Mouse (Mus musculus) hindbrain, embryonic 13.5 days (tissue): ENCODE data around the gene Tvp23a. TPM values are rescaled to one million over a fixed set of nuclear protein-coding genes. Genes with fewer than 3 reads are reported as not detected.
A peak's percentile ranks its signal among the peaks of the same experiment; 100 is the strongest.

ENCODE experiments used
- ATAC-seq: fragments of 200-750 bp; cut with Nextera tagmentation; 2 replicates; pipeline ENCODE4 v1.8.0; 2017; ENCODE audit warnings: moderate TSS enrichment; ENCODE audit not compliant: low FRiP score
- H3K27ac ChIP-seq: fragments of 300-500 bp; sonication (generic); 2 replicates; pipeline ENCODE4 v1.5.1; 2015; ENCODE audit warnings: inconsistent platforms, mild to moderate bottlenecking, moderate library complexity
- H3K27me3 ChIP-seq: fragments of 300-500 bp; sonication (generic); 2 replicates; pipeline ENCODE4 v1.6.1; 2015; ENCODE audit warnings: mild to moderate bottlenecking, inconsistent platforms
- H3K36me3 ChIP-seq: fragments of 300-500 bp; sonication (generic); 2 replicates; pipeline ENCODE4 v1.6.1; 2015; ENCODE audit warnings: mild to moderate bottlenecking, inconsistent platforms
- H3K4me1 ChIP-seq: fragments of 300-500 bp; sonication (generic); replicated peaks from 2 replicates; pipeline ENCODE4 v1.6.1; 2015; ENCODE audit warnings: inconsistent platforms
- H3K4me2 ChIP-seq: fragments of 300-500 bp; sonication (generic); 2 replicates; pipeline ENCODE4 v1.6.1; 2015; ENCODE audit warnings: inconsistent platforms, mild to moderate bottlenecking, moderate library complexity
- H3K4me3 ChIP-seq: fragments of 300-500 bp; sonication (generic); 2 replicates; pipeline ENCODE4 v1.5.1; 2015; ENCODE audit warnings: mild to moderate bottlenecking, inconsistent platforms
- H3K9ac ChIP-seq: fragments of 300-500 bp; sonication (generic); 2 replicates; pipeline ENCODE4 v1.6.1; 2015; ENCODE audit warnings: mild to moderate bottlenecking, inconsistent platforms
- H3K9me3 ChIP-seq: fragments of 300-500 bp; sonication (generic); 2 replicates; pipeline ENCODE4 v1.6.1; 2016; ENCODE audit warnings: inconsistent platforms
- WGBS: fragments of 180-500 bp; shearing (Covaris S2); methylation state at CpG from one replicate; pipeline ENCODE4 v1.1.7; 2015; 5-methylcytosine and 5-hydroxymethylcytosine counted together
- polyA plus RNA-seq: library from polyadenylated mRNA; unstranded; fragments of >200 nt; fragmentation: Nextera tagmentation; extraction: Ambion mirVana; gene quantifications from 2 replicates; pipeline ENCODE4 v1.2.1, GENCODE M21; 2015

Tvp23a gene
- polyA plus RNA-seq, 1 experiment from 2014 or later, result 43.1 TPM

DNA sequence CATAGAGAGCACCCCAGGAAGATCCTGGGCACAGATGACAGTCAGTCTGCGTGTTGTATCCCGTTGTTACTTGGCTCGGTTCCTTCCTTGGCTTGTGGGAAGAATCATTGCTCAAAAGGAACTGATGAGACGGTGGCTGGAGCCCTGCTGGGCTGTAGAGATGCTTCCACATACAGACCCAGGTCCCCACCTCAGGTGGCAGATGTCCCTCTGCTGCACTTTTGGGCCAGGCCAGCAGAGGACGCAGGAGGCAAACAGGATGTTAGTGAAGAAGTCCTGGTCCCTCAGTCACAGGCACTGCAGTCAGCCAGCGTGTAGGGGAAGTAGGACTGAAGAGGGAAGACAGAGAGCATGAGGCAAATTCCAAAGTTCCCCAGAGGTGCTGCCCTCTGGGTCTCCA lies 31.2 kb downstream of the Tvp23a start:
- Histone ChIP-seq H3K27me3 (no peaks in the 10 kb centered on the region), H3K27ac (no peak overlapping the region), H3K4me1 (peaks cover 16% of the 10 kb centered on the region), H3K9me3 (no peaks in the 10 kb centered on the region), H3K9ac (no peak overlapping the region), H3K4me3 (no peak overlapping the region), H3K4me2 (no peak overlapping the region), H3K36me3 (peaks cover 74% of the 10 kb centered on the region)
- WGBS, result 75% methylated on average over 6 of the region's 6 CpGs
- ATAC-seq, result no peak

DNA sequence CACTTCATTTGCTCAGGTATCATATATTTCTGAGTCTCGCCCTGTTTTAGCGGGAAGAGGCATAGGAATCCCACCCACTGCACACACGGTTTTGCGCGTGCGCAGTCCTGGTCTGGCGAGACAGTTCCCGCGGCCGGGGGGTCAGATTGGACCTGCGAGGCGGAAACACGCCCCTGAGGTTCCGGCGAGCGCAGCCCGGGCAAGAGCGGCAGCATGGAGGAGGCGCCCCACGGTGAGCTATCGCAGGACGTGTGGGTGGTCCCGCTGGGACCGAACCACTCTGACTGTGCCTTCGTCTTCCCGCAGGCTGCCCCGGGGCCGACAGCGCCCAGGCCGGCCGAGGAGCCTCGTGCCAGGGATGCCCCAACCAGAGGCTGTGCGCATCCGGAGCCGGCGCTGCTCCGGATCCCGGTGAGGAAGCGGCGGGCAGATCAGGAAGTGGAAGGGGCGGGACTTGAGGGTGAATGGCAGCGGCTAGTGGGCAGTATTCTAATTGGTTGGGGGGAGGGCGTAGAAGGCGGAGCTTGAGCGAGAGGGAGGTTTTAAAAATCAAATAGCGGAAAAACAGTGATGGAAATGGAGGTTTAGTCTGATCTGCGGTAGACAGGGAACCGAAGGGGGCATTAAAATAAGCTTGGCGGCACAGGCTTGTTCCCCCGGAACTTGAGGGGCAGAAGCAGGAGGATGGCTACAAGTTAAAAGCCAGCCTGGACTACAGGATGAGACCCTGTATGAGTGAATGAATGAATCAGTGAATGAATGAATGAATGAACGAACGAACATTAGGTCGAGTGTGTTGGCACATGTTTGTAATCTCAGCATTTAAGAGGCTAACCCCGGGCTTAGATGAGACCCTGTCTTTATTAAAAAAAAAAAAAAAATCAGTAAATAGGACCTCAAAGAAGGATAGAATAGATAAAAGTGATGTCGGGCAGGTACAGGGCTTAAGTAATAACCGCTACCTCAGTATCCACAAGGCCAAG lies 35.1 kb downstream of the Tvp23a start, which contains the start of gene Nubp1:
Gene Nubp1 (plus strand): TSS at position 185 of the 983 bp plus-strand sequence.
- H3K9ac ChIP-seq, result peak within 1 kb of the TSS; percentile 82
- H3K36me3 ChIP-seq, result peaks cover 36% of the 10 kb centered on the region
- peak within 1 kb of the TSS; percentile 74 for H3K4me3 ChIP-seq
- peak; percentile 98 for ATAC-seq
- peak within 1 kb of the TSS; percentile 97 for H3K27ac ChIP-seq
- 3% methylated on average over 56 of the region's 56 CpGs for WGBS
- H3K4me1 ChIP-seq, result peaks cover 19% of the 10 kb centered on the region
- H3K27me3 ChIP-seq, result no peaks in the 10 kb centered on the region
- peak within 1 kb of the TSS; percentile 67 for H3K4me2 ChIP-seq
- H3K9me3 ChIP-seq, result no peaks in the 10 kb centered on the region

DNA sequence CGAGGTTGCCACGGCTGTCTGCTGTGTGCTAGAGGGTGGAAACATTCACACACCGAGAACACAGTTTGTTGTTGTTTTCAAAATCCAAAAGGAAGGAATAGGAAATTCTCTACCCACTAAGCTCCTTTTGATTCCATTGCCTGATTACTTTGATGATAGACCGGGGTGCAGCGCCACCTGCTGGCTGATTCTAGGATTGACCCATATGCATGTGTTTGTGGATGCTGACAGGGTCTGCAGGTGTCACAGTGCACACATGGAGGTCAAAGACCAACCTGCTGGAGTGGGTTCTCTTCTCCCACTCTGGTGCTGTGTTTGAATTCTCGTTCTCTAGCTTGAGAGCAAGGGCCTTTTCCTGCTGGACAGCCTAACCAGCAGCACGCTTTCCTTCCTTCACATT lies 48.0 kb downstream of the Tvp23a start:
- H3K4me3 ChIP-seq, result no peak overlapping the region
- no peak overlapping the region for H3K9ac ChIP-seq
- H3K4me2 ChIP-seq, result no peak overlapping the region
- H3K36me3 ChIP-seq, result no peaks in the 10 kb centered on the region
- no peak overlapping the region for H3K27ac ChIP-seq
- no peak for ATAC-seq
- peaks cover 15% of the 10 kb centered on the region for H3K27me3 ChIP-seq
- no peaks in the 10 kb centered on the region for H3K9me3 ChIP-seq
- 29% methylated on average over 7 of the region's 7 CpGs for WGBS
- H3K4me1 ChIP-seq, result peaks cover 8% of the 10 kb centered on the region

DNA sequence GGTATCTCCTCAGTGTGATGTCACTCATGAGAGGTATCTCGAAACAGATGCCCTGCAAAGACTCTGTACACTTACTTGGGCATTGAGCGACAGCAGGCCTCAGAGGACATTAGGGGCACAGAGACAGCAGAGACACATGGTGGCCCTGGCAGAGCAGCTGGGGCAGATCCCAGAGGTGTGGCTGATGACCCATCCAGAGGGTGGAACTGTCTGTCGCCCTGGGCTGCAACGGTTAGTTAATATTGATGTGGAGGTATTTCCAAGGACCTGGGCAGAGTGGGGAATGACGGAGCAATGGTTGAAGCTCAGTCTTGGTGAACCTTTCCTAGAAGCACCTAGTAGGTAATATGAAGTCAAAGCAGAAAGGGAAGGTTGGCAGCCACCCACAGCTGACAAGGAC lies 48.4 kb downstream of the Tvp23a start:
- Histone ChIP-seq H3K27ac (no peak overlapping the region), H3K4me3 (no peak overlapping the region), H3K4me2 (no peak overlapping the region), H3K4me1 (peaks cover 8% of the 10 kb centered on the region), H3K9me3 (no peaks in the 10 kb centered on the region), H3K36me3 (no peaks in the 10 kb centered on the region), H3K9ac (no peak overlapping the region), H3K27me3 (peaks cover 18% of the 10 kb centered on the region)
- ATAC-seq, result no peak
- 73% methylated on average over 5 of the region's 5 CpGs for WGBS

DNA sequence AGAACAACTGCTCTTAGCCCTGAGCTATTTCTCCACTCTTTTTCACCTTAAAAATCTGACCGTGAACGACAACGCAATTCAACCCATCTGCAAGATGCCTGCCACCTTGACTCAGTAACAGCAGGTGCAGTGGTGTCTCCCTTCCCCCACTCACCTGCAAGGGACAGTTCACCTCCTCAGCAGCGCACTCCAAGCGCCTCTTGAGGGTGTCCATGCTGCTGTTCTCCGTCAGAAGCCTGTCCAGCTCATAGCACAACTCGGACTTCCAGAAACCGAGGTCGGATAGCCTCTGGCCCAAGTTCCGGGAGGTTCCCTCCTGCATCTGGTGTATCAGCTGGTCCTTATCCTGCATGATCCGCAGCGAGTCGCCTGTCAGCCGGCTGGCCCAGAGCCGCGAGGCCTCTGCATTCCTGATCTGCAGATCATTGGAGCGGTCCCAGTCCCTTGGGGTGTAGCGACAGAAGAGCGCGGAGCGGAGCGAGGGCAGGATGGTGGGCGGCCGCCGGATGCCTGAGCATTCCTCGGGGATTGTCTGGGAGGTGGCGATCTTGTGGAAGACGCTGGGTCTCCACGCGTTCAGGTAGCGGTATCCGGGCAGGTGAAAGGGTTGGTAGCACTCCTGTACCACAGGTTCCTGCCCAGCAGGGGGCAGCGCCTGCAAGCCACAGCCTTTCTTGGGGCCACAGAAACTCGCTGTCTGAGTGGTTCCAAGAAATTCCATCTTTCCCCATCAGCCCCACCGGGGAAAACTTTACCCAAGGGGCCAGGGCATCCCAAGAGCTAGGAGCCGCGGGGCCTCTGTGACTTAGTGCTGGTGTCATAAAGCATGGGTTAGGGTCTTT lies 52.2 kb downstream of the Tvp23a start, which contains the start of gene Tekt5:
Gene Tekt5 (minus strand): TSS at position 792 of the 842 bp plus-strand sequence.
- no peaks in the 10 kb centered on the region for H3K36me3 ChIP-seq
- ATAC-seq, result peak; percentile 74
- WGBS, result 9% methylated on average over 37 of the region's 37 CpGs
- H3K9me3 ChIP-seq, result no peaks in the 10 kb centered on the region
- peaks cover 8% of the 10 kb centered on the region for H3K4me1 ChIP-seq
- peaks cover 18% of the 10 kb centered on the region for H3K27me3 ChIP-seq
- H3K9ac ChIP-seq, result peak within 1 kb of the TSS; percentile 73
- H3K27ac ChIP-seq, result no peak within 1 kb of the TSS
- H3K4me3 ChIP-seq, result peak within 1 kb of the TSS; percentile 41
- H3K4me2 ChIP-seq, result peak within 1 kb of the TSS; percentile 62

DNA sequence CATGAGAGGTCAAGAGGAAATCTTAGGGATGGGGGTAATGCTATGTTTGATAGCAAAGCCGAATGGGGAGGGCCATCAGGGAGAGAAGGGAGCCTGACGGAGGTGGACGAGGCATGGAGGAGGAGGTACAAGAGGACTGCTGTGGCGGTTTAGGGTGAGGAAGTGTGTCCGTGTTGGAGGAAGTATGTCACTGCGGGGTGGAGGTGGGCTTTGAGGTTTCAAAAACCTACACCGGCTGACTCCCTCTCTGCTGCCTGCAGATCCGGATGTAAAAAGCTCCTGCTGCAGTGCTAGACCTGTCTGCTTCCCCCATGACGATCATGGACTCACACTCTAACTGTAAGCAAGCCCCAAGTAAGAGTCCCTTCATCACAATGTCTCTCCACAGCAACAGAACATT lies 54.6 kb downstream of the Tvp23a start:
- Histone ChIP-seq H3K36me3 (no peaks in the 10 kb centered on the region), H3K27me3 (peaks cover 18% of the 10 kb centered on the region), H3K4me2 (no peak overlapping the region), H3K9me3 (no peaks in the 10 kb centered on the region), H3K4me3 (no peak overlapping the region), H3K27ac (no peak overlapping the region), H3K9ac (no peak overlapping the region), H3K4me1 (peaks cover 8% of the 10 kb centered on the region)
- WGBS, result 86% methylated on average over 9 of the region's 9 CpGs
- no peak for ATAC-seq

DNA sequence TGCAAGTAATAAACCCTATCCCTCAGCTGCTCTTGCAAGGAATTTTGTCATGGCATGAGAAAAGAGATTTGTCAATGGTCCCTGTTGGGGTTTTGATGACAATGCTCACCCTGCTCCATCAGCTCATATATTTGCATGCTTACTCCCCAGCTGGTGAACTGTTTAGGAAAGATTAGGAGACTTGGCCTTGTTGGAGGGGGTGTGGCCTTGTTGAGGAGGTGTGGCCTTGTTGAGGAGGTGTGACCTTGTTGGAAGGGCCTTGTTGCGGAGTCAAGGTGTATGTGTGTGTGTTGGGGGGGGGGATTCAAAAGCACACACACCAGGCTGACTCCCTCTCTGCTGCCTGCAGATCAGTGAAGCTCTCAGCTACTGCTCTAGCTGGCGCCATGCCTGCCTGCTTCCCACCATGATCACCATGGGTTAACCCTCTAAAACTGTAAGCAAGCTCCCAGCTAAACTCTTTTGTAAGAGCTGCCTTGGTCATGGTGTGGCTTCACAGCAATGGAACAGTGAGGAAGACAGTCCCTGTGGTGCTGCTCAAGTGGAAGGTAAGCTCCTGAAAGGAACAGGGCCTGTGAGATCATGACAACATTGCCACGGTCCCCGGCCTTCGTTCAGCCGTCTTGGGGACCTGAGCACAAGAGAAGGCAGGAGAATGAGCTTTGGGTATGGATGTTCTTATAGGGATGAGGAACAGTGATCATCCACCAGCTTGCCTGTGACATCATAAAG lies 58.4 kb downstream of the Tvp23a start:
- no peaks in the 10 kb centered on the region for H3K27me3 ChIP-seq
- no peak overlapping the region for H3K4me2 ChIP-seq
- no peaks in the 10 kb centered on the region for H3K9me3 ChIP-seq
- no peak for ATAC-seq
- H3K36me3 ChIP-seq, result no peaks in the 10 kb centered on the region
- no peak overlapping the region for H3K4me3 ChIP-seq
- no peaks in the 10 kb centered on the region for H3K4me1 ChIP-seq
- no peak overlapping the region for H3K27ac ChIP-seq
- H3K9ac ChIP-seq, result no peak overlapping the region
- WGBS, result 93% methylated on average over 6 of the region's 6 CpGs

DNA sequence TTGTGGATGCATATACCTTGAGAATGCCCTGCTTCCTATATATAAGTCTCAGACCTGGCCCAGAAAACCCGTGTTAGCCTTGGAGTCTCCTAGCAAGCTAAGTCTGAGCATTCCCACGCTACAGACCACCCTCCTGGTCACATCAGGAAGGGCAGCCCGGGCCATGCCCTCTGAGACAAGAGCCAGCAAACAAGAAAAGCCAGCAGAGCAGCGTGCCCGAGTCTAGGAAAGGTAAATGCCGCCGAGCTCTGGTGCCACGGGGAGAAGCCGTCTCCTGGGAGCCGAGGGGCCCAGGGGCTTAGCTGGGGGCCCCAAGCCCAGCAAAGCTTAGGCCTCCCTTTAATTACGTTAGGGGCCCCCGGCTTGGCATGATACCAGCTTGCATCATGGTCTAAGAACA lies 61.9 kb downstream of the Tvp23a start:
- ATAC-seq, result no peak
- 85% methylated on average over 12 of the region's 12 CpGs for WGBS
- Histone ChIP-seq H3K36me3 (no peaks in the 10 kb centered on the region), H3K4me1 (no peaks in the 10 kb centered on the region), H3K4me2 (no peak overlapping the region), H3K4me3 (no peak overlapping the region), H3K27me3 (no peaks in the 10 kb centered on the region), H3K27ac (no peak overlapping the region), H3K9me3 (no peaks in the 10 kb centered on the region), H3K9ac (no peak overlapping the region)

DNA sequence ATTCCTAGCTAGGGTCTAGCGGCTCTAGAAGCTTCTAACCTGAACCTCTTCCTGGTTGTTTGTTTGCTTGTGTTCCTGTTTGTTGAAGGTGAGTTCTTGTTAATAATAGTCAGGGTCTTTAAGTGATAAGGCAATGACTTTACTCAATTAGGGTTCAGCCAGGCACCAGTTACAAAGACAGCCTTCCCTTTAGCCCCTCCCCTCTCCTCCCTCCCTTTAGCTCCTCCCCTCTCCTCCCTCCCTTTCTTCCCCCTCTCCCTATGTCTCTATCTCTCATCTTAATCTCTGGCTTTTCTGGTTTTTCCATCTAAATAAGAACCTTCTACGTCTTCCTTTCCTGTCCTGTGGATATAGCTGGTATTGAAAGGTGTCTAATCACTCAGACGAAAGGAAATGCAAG lies 62.6 kb downstream of the Tvp23a start:
- no peak for ATAC-seq
- H3K27ac ChIP-seq, result no peak overlapping the region
- H3K4me1 ChIP-seq, result no peaks in the 10 kb centered on the region
- H3K27me3 ChIP-seq, result no peaks in the 10 kb centered on the region
- H3K9ac ChIP-seq, result no peak overlapping the region
- WGBS, result 67% methylated on average over 3 of the region's 3 CpGs
- H3K36me3 ChIP-seq, result no peaks in the 10 kb centered on the region
- no peak overlapping the region for H3K4me2 ChIP-seq
- no peak overlapping the region for H3K4me3 ChIP-seq
- H3K9me3 ChIP-seq, result no peaks in the 10 kb centered on the region

DNA sequence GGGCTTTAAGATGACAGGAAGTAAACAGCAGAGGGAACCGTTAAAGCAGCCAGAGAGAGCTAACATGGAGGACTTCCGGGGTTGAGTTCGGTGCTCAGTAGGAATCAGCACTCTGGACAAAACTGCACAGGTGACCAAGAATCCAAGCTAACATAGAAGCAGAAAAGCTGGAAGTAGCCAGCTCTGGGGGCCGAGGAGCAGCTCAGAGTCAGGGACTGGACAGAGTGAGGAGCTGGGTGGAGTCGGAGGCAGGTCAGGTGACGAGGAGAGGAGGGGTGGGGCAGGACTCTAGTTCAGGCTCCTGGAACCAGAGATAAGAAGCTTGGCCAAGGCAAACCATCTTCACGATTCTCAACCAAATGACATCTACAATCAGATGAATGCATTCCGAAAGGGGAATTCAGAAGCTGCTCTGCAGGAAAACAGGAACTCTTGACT lies 63.1 kb downstream of the Tvp23a start:
- WGBS, result 43% methylated on average over 8 of the region's 8 CpGs
- H3K4me1 ChIP-seq, result no peaks in the 10 kb centered on the region
- no peak overlapping the region; the same call in 1 of the 2 replicates for H3K9ac ChIP-seq
- H3K4me2 ChIP-seq, result no peak overlapping the region
- H3K27me3 ChIP-seq, result no peaks in the 10 kb centered on the region
- H3K27ac ChIP-seq, result no peak overlapping the region
- H3K9me3 ChIP-seq, result no peaks in the 10 kb centered on the region
- ATAC-seq, result no peak
- no peak overlapping the region for H3K4me3 ChIP-seq
- no peaks in the 10 kb centered on the region for H3K36me3 ChIP-seq

DNA sequence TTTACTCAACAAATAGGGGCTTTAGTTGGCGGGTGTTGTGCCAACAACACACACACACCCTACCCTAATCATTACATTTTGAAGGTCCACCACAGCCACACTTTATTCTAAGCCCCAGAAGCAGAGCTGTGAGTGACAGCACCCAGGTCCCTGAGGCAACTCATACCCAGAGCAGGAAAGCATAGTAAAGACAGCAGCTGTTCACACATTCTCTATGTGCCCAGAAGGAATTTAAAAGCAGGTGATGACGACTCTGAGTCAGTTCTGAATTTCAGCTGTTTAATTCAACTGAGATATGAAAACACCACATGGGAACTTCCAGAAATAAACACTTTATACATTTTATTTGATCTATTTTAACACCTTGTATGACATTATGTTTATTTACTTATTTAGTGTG lies 67.6 kb downstream of the Tvp23a start:
- peaks cover 3% of the 10 kb centered on the region for H3K4me1 ChIP-seq
- H3K27ac ChIP-seq, result no peak overlapping the region
- H3K4me2 ChIP-seq, result no peak overlapping the region
- H3K9me3 ChIP-seq, result no peaks in the 10 kb centered on the region
- ATAC-seq, result no peak
- no peak overlapping the region for H3K9ac ChIP-seq
- no peaks in the 10 kb centered on the region for H3K36me3 ChIP-seq
- 75% methylated on average over 2 of the region's 2 CpGs for WGBS
- H3K27me3 ChIP-seq, result peaks cover 12% of the 10 kb centered on the region; the same call in 1 of the 2 replicates
- no peak overlapping the region for H3K4me3 ChIP-seq

DNA sequence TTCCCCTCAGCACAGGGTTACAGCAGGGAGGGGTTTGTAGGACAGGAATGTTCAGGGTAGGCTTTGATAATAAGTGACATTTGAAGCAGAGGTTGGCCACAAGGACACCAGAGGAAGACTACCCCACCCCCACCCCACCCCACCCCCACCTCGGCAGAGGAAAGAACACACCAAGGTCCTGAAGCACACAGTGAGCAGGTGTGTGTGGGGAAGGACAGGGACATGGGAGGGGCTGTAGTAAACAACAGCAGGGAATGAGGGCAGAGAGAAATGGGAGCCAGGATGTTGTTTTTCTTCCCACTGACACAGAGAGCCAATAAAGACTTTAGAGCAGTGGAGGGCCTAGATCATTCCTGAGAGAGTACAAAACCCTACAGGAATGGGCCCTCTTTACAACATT lies 69.9 kb downstream of the Tvp23a start:
- Histone ChIP-seq H3K9me3 (no peaks in the 10 kb centered on the region), H3K36me3 (no peaks in the 10 kb centered on the region), H3K9ac (no peak overlapping the region), H3K27me3 (peaks cover 12% of the 10 kb centered on the region; the same call in 1 of the 2 replicates), H3K4me3 (no peak overlapping the region), H3K4me1 (peaks cover 6% of the 10 kb centered on the region), H3K27ac (no peak overlapping the region), H3K4me2 (no peak overlapping the region)
- ATAC-seq, result no peak
- 63% methylated on average over 1 of the region's 1 CpGs for WGBS
